Mouse (Mus musculus) limb, embryonic 14.5 days (tissue): ENCODE results near the gene Mtmr6. TPM values are rescaled to one million over a fixed set of nuclear protein-coding genes. Genes with fewer than 3 reads are reported as not detected.

Experiments
- ATAC-seq: fragments of 200-750 bp; cut with Nextera tagmentation; 2 replicates; pipeline ENCODE4 v1.8.0; 2017; ENCODE audit warnings: low read depth, moderate number of reproducible peaks, moderate TSS enrichment; ENCODE audit not compliant: low FRiP score
- DNase-seq: peaks from one replicate; pipeline ENCODE4 v3.0.0-alpha.2; 2015; ENCODE audit warnings: low spot score
- H3K27ac ChIP-seq: fragments of 300-500 bp; sonication (generic); replicated peaks from 2 replicates; pipeline ENCODE4 v1.5.1; 2014; ENCODE audit warnings: low read depth, mild to moderate bottlenecking, low read length, moderate library complexity, mixed read lengths
- H3K27me3 ChIP-seq: fragments of 300-500 bp; sonication (generic); 2 replicates; pipeline ENCODE4 v1.6.1; 2014; ENCODE audit warnings: low read length, mixed read lengths; ENCODE audit not compliant: control insufficient read depth, insufficient read depth
- H3K36me3 ChIP-seq: fragments of 300-500 bp; sonication (generic); 2 replicates; pipeline ENCODE4 v1.6.1; 2014; ENCODE audit warnings: mild to moderate bottlenecking, low read length, moderate library complexity, mixed read lengths; ENCODE audit not compliant: control insufficient read depth, insufficient read depth
- H3K4me1 ChIP-seq: fragments of 300-500 bp; sonication (generic); 2 replicates; pipeline ENCODE4 v1.6.1; 2014; ENCODE audit warnings: antibody characterized with exemption, low read length, mixed read lengths; ENCODE audit not compliant: control insufficient read depth, insufficient read depth
- H3K4me2 ChIP-seq: fragments of 300-500 bp; sonication (generic); replicated peaks from 2 replicates; pipeline ENCODE4 v1.6.1; 2014; ENCODE audit warnings: low read depth, mild to moderate bottlenecking, low read length, moderate library complexity; ENCODE audit not compliant: severe bottlenecking
- H3K4me3 ChIP-seq: fragments of 300-500 bp; sonication (generic); replicated peaks from 2 replicates; pipeline ENCODE4 v1.5.1; 2014; ENCODE audit warnings: low read length
- H3K9ac ChIP-seq: fragments of 300-500 bp; sonication (generic); 2 replicates; pipeline ENCODE4 v1.6.1; 2014; ENCODE audit warnings: mild to moderate bottlenecking, low read depth, low read length, moderate library complexity; ENCODE audit not compliant: severe bottlenecking
- H3K9me3 ChIP-seq: fragments of 300-500 bp; sonication (generic); 2 replicates; pipeline ENCODE4 v1.6.1; 2016; ENCODE audit warnings: low read length; ENCODE audit not compliant: control insufficient read depth
- POLR2A ChIP-seq: fragments of 200-500 bp; IDR thresholded peaks from 2 replicates; pipeline ENCODE4 v1.8.0; 2012; ENCODE audit warnings: inconsistent platforms, mild to moderate bottlenecking, moderate library complexity, borderline replicate concordance; ENCODE audit not compliant: insufficient read depth, insufficient read length; ENCODE audit errors: extremely low read depth
- WGBS: fragments of 180-500 bp; shearing (Covaris S2); extraction: QIAGEN DNeasy Blood & Tissue Kit; methylation state at CpG from one replicate; pipeline ENCODE4 v1.1.7; 2014; 5-methylcytosine and 5-hydroxymethylcytosine counted together
- polyA plus RNA-seq, 2 experiments: library from polyadenylated mRNA; depleted of rRNA in 1 of 2; stranded (reverse) in 1 of 2; unstranded in 1 of 2; fragments of >200 nt; fragmentation: Nextera tagmentation in 1 of 2; extraction: Ambion mirVana in 1 of 2; gene quantifications; 2 replicates each; pipeline versions ENCODE4 v1.2.1 to v1.2.3; 2012 to 2014

Mtmr6 gene
- polyA plus RNA-seq, 2 experiments = 27.4 to 41.4 TPM

DNA sequence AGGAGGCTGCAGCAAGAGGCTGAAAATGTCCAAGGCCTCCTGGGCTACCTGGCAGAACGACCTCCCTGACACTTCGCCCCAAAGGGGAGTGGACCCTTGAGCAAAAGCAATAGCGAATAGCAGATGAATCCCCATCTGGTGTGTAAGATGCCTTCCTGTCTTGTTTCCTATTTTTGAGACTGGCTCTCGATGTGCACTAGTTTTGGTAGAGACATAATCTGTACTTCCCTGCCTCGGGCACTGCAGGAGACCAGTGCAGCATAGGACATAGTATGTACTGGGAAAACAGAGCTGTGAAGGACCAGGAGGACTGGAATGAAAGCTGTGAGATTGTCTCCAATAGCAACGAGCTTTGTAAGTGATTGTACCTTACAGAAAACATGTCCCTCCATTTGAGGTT lies 8.3 kb downstream of the Mtmr6 start:
- H3K9me3 ChIP-seq = no peaks in the 10 kb centered on the region
- WGBS = 85% methylated on average over 6 of the region's 6 CpGs
- no peak for DNase-seq
- no peak overlapping the region for H3K4me3 ChIP-seq
- no peak overlapping the region for H3K9ac ChIP-seq
- H3K27ac ChIP-seq = no peak overlapping the region
- no peaks in the 10 kb centered on the region for H3K36me3 ChIP-seq
- no peak for ATAC-seq
- H3K27me3 ChIP-seq = no peaks in the 10 kb centered on the region
- H3K4me2 ChIP-seq = no peak overlapping the region
- TF ChIP-seq POLR2A = no peak
- H3K4me1 ChIP-seq = no peaks in the 10 kb centered on the region

DNA sequence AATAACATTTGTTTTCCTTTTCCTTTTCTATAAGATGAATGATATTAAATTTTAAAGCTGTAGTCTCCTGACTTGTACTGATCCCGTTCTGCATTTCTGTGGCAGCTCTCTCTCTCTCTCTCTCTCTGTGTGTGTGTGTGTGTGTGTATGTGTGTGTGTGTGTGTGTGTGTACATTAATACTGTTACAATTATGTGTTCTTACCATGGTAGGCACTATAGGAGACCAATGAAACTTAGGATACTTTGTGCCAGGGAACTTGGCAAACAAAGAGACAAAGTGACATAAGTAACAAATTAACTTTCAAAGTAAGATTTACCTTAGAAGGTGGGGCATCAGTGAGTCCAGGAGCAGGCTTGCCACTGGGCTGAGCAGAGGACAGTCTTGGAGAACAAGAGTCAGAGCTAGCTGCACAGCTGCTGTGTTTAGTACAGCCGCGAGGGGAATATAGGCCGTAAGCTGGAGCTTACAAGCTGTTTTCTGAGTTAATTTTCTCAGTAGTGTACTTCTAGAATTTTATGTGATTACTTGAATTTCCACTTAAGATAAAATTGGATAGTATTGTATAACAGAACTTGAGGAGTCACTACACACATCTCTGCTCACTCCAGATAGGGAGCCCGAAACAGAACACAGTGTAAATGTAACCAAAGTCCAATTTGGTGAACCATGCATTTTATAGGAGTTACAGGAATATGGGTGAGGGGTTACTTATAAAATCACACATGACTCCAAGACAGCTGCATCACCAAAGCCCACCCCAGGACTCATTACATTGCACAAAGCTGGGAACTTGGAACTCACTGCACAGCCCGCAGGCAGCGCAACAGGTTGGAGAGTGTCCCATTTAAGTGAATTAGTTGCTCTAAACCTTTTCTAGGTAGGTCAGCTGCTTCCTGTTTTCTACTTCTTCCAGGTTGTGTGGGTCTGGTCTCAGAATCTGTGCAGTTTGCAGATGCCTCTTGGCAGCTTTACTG lies 10.6 kb downstream of the Mtmr6 start:
- no peak for TF ChIP-seq POLR2A
- no peak overlapping the region for H3K4me3 ChIP-seq
- 61% methylated on average over 7 of the region's 7 CpGs for WGBS
- DNase-seq (no peak), ATAC-seq (peak; percentile 62)
- H3K4me1 ChIP-seq = no peaks in the 10 kb centered on the region
- H3K27ac ChIP-seq = no peak overlapping the region
- H3K36me3 ChIP-seq = peaks cover 3% of the 10 kb centered on the region; the same call in 1 of the 2 replicates
- H3K9ac ChIP-seq = no peak overlapping the region
- no peaks in the 10 kb centered on the region for H3K27me3 ChIP-seq
- no peak overlapping the region for H3K4me2 ChIP-seq
- H3K9me3 ChIP-seq = no peaks in the 10 kb centered on the region

DNA sequence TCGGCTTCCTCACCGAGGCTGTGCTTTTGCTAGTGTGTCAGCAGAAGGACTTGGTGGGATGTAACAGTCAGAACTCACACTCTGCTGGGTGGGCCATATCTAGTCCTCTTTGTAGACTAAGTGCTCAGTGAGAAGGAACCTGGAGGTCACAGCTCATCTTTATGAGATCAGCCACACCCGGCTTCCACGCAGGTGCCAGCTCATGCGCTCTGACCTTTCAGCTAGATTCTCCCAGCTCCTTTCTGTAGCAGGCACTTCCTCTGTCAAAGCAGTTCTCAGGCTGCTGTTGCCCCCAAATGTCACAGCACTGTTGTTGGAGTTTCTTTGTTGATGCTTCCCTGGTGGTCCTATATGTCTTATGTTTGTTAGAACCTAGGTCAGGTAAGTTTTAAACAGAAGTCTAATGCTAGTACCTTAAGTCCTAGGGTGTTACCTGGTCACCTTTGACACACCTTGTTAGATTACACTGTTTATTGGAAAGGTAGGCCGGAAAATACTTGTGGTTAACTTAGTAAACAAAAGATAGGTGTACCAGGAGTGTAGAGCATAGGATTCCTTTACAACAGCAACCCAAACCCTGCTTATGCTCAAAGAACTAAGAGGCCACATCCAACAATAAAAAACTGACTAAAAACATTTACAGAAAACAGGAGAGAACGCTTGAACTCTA lies 21.3 kb downstream of the Mtmr6 start:
- no peak overlapping the region for H3K4me2 ChIP-seq
- no peak for TF ChIP-seq POLR2A
- no peaks in the 10 kb centered on the region for H3K27me3 ChIP-seq
- H3K9ac ChIP-seq = no peak overlapping the region
- no peaks in the 10 kb centered on the region for H3K9me3 ChIP-seq
- H3K27ac ChIP-seq = no peak overlapping the region
- whole genome bisulfite sequencing = 87% methylated on average over 7 of the region's 7 CpGs
- H3K36me3 ChIP-seq = peaks cover 30% of the 10 kb centered on the region
- H3K4me1 ChIP-seq = no peaks in the 10 kb centered on the region
- DNase-seq (no peak), ATAC-seq (no peak)
- no peak overlapping the region for H3K4me3 ChIP-seq

DNA sequence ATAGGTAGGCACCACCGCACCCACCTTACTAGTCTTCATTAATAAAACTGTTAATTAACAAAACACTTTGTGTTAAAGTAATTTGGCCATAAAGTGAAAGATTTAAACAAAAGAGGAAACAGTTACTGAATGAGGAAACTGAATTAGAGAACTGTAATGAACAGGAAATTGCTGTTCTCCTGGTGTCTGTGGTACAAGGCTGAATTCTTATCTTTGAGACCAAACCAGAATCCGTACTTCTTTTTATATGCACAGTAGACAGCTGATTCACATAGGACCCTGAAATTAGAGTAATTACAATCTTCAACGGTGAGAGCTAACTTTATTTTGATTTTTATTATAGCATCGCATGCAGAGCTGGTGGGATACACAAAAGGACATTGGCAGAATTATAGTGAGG lies 25.3 kb downstream of the Mtmr6 start:
- Histone ChIP-seq H3K36me3 (peaks cover 29% of the 10 kb centered on the region), H3K27ac (no peak overlapping the region), H3K9ac (no peak overlapping the region), H3K9me3 (no peaks in the 10 kb centered on the region), H3K4me2 (no peak overlapping the region), H3K27me3 (no peaks in the 10 kb centered on the region), H3K4me1 (no peaks in the 10 kb centered on the region), H3K4me3 (no peak overlapping the region)
- no peak for TF ChIP-seq POLR2A
- ATAC-seq (no peak), DNase-seq (no peak)
- WGBS = 82% methylated on average over 4 of the region's 4 CpGs

DNA sequence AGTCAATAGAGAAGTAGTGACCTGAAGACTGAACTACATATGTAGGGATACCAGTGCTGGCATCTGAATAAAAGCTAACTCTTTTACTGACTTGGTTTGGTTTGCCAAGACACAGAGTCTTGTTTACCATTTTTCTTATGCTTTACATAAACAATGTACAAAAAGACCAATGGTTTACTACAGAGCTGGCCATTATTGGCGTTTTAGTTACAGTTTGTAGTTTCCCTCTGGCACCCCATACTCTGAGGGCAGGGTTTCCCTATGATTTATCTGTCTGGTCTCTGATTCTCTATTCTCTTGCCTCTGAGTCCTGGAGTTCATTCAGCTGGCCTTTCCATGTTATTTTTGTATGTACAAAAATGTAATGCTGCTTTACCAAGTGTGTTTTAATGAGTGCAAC lies 30.5 kb downstream of the Mtmr6 start:
- no peak overlapping the region for H3K27ac ChIP-seq
- WGBS = 87% methylated on average over 1 of the region's 1 CpGs
- ATAC-seq = no peak
- H3K9ac ChIP-seq = no peak overlapping the region
- peaks cover 35% of the 10 kb centered on the region for H3K36me3 ChIP-seq
- H3K4me2 ChIP-seq = no peak overlapping the region
- no peak overlapping the region for H3K4me3 ChIP-seq
- no peaks in the 10 kb centered on the region for H3K9me3 ChIP-seq
- H3K4me1 ChIP-seq = no peaks in the 10 kb centered on the region
- DNase-seq = no peak
- TF ChIP-seq POLR2A = no peak
- H3K27me3 ChIP-seq = no peaks in the 10 kb centered on the region
